Mouse (Mus musculus) lung, adult 2 months (tissue): ENCODE results near the gene Asic4. TPM values are rescaled to one million over a fixed set of nuclear protein-coding genes. Genes with fewer than 3 reads are reported as not detected.
A peak's percentile ranks its signal among the peaks of the same experiment; 100 is the strongest.

Experiments
- DNase-seq: peaks from one replicate; pipeline ENCODE4 v3.0.0; 2022
- H3K4me1 ChIP-seq: fragments of 200-500 bp; 2 replicates; pipeline ENCODE4 v1.6.1; 2011; ENCODE audit warnings: low read length; ENCODE audit not compliant: control insufficient read depth, insufficient read depth
- H3K4me3 ChIP-seq: fragments of 200-500 bp; replicated peaks from 2 replicates; pipeline ENCODE3; 2011; ENCODE audit warnings: low read depth, mild to moderate bottlenecking, control low read depth, low read length; ENCODE audit errors: extremely low read depth
- CTCF ChIP-seq: fragments of 200-500 bp; IDR thresholded peaks from 2 replicates; pipeline ENCODE4 v1.5.1; 2011; ENCODE audit warnings: mild to moderate bottlenecking, low read length, control low read depth; ENCODE audit not compliant: insufficient read depth
- POLR2A ChIP-seq: fragments of 200-500 bp; IDR thresholded peaks from 2 replicates; pipeline ENCODE4 v1.6.1; 2011; ENCODE audit warnings: low read depth, mild to moderate bottlenecking, control low read depth, low read length, borderline replicate concordance; ENCODE audit errors: extremely low read depth
- WGBS: fragments of 180-500 bp; shearing (Covaris S2); methylation state at CpG from one replicate; pipeline ENCODE4 v1.1.7; 2018; 5-methylcytosine and 5-hydroxymethylcytosine counted together
- polyA plus RNA-seq: library from polyadenylated mRNA; depleted of rRNA; stranded (reverse); fragments of >200 nt; gene quantifications from 2 replicates; pipeline ENCODE4 v1.2.3, GENCODE M21; 2012; rRNA removed

The Asic4 gene
- polyA plus RNA-seq, 1 experiment, result not detected

DNA sequence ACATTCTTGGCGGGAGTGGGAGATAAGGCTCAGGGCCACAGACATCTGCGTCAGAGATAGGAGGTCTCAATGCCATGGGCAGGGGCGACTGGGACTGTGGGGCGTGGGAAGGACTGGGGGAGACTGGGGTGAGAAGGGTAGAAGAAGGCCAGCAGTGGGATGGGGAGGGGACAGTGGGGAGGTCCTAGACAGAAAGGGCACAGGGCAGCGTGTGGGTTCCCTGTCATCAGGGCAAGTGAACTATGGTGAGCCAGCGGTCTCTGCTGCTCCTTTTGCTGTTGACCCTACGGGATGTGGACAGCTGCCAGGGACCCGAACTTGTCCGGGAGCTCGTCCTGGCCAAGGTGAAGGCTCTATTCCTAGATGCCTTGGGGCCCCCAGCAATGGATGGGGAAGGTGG is 56.8 kb downstream of the Asic4 start, which contains the start of gene Inha:
Gene Inha (plus strand): TSS at position 72 of the 400 bp plus-strand sequence.
- 78% methylated on average over 10 of the region's 10 CpGs for WGBS
- H3K4me1 ChIP-seq, result no peaks in the 10 kb centered on the region
- TF ChIP-seq POLR2A (no peak), CTCF (no peak)

GRCm38 (mm10) chr1:75509586-75509985 is 59.4 kb downstream of the Asic4 start:
- TF ChIP-seq CTCF (no peak), POLR2A (no peak)
- no peak overlapping the region for H3K4me3 ChIP-seq
- H3K4me1 ChIP-seq, result no peaks in the 10 kb centered on the region
- WGBS, result 73% methylated on average over 20 of the region's 20 CpGs
- DNase-seq, result no peak

More for the DNA sequence above, 56.8 kb downstream of the Asic4 start, which contains the start of gene Inha:
- peak within 1 kb of the TSS; percentile 73 for H3K4me3 ChIP-seq
- no peak for DNase-seq

- TF ChIP-seq CTCF (no peak), POLR2A (no peak)
- DNase-seq, result no peak
- Histone ChIP-seq H3K4me1 (no peaks in the 10 kb centered on the region), H3K4me3 (no peak overlapping the region)
- WGBS, result 45% methylated on average over 5 of the region's 5 CpGs
Observed at GRCm38 (mm10) chr1:75510154-75510553, 59.9 kb downstream of the Asic4 start.

- WGBS, result 69% methylated on average over 4 of the region's 4 CpGs
- TF ChIP-seq POLR2A (no peak), CTCF (no peak)
- Histone ChIP-seq H3K4me1 (no peaks in the 10 kb centered on the region), H3K4me3 (no peak overlapping the region)
- no peak for DNase-seq
Observed at GRCm38 (mm10) chr1:75511437-75512210, 61.4 kb downstream of the Asic4 start.

GRCm38 (mm10) chr1:75512550-75512949 is 62.3 kb downstream of the Asic4 start:
- no peak overlapping the region for H3K4me3 ChIP-seq
- no peak for DNase-seq
- TF ChIP-seq POLR2A, result no peak
- TF ChIP-seq CTCF, result no peak
- H3K4me1 ChIP-seq, result no peaks in the 10 kb centered on the region
- 92% methylated on average over 3 of the region's 3 CpGs for whole genome bisulfite sequencing

DNA sequence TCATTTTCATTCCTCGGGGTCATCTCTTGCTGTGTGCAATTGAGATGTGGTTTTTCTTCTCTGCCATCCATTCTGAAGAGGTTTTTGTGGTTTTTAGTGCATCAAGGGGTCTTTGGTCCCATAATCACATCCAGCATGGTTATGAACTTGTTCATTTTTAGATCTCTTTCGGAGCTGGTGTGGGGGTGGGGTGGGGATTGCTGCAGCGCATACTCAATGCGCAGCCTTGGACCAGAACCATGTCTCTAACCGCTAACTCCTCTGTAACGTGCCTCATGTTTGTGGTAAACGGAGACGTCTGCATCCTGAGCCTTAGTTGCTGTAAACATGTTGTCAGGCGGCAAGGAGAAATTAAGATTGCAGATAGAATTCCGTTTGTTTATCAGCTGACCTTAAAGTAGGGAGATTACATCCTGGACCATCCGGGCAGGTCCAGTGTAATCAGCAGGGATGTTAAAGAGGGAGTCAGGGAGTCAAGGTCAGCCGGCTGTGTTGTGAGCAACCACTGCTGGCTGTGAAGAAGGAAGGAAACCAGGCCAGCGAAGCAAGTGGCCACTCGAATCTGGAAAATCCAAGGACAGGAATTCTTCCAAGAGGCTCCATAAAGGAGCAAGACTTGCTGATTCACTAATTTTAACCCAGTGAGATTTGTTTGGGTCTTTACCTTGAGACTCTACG is 66.6 kb downstream of the Asic4 start:
- Histone ChIP-seq H3K4me1 (no peaks in the 10 kb centered on the region), H3K4me3 (no peak overlapping the region)
- TF ChIP-seq POLR2A (no peak), CTCF (no peak)
- no peak for DNase-seq
- 58% methylated on average over 15 of the region's 15 CpGs for WGBS

DNA sequence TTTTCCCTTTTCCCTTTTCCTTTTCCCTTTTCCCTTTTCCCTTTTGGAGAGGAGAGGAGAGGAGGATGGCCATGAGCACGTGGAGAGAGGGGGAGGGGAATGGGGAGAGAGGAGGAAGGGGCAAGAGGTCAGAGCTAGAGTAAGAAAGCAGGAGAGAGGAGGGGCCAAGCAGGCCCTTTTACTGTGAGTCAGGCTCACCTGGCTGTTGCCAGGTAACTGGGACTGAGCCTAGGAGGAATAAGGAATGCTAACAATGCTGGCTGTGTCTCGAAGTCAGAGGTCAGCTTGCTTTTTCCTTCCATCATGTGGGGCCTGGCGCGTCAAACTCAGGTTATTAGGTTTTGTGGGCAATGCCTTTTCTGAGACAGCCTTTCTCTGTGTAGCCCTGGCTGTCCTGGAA is 67.7 kb downstream of the Asic4 start:
- Histone ChIP-seq H3K4me3 (no peak overlapping the region), H3K4me1 (no peaks in the 10 kb centered on the region)
- TF ChIP-seq CTCF, result no peak
- no peak for TF ChIP-seq POLR2A
- DNase-seq, result no peak
- 68% methylated on average over 4 of the region's 4 CpGs for WGBS

DNA sequence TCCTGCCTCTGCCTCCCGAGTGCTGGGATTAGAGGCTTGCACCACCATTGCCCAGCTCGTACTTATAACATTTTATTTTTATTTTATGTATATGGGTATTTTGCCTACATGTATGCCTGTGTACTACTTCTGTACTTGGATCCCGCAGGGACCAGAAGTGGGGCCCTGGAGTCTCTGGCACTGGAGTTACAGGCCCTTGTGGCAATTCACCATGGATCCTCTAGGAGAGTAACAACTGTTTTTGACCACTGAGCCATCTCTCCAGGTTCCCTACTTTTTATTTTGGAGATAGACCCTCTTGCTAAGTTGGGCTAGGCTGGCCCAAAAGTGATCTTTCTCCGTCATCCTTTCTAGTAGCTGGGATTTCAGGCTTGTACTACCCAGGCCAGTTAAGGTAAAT is 68.2 kb downstream of the Asic4 start:
- Histone ChIP-seq H3K4me1 (no peaks in the 10 kb centered on the region), H3K4me3 (no peak overlapping the region)
- 87% methylated on average over 4 of the region's 4 CpGs for WGBS
- DNase-seq, result no peak
- TF ChIP-seq CTCF (no peak), POLR2A (no peak)

DNA sequence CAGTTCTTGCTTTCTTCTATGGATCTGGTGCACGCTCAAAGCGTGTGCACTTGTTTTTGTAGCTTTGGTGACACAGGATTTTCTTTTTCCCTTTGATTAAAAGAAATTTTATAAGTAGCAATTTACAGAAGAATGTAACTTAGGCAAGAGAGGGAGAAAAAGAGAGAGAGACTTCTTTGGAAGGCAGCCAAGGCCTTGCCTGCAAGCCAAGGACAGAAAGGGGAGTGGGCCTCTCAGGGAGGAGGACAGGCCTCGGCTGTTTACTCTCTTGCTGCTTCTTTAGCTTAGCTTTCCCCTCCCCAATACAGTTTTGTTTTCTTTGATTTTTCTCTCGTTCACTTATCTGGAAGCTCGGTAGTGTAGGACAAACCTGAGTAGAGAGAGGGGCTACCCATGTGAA is 69.3 kb downstream of the Asic4 start:
- DNase-seq, result no peak
- TF ChIP-seq CTCF, result no peak
- TF ChIP-seq POLR2A, result no peak
- Histone ChIP-seq H3K4me1 (no peaks in the 10 kb centered on the region), H3K4me3 (no peak overlapping the region)
- 48% methylated on average over 5 of the region's 5 CpGs for whole genome bisulfite sequencing

GRCm38 (mm10) chr1:75521321-75522031 is 71.2 kb downstream of the Asic4 start, which contains the start of gene Stk11ip:
Gene Stk11ip, plus strand, starts transcription at chr1:75521529.
- no peak for TF ChIP-seq CTCF
- TF ChIP-seq POLR2A, result peak; percentile 73; the same call in 1 of the 2 replicates
- WGBS, result under 1% methylated on average over 46 of the region's 46 CpGs

More at GRCm38 (mm10) chr1:75521321-75522031, 71.2 kb downstream of the Asic4 start, which contains the start of gene Stk11ip:
- no peaks in the 10 kb centered on the region for H3K4me1 ChIP-seq
- peak; percentile 93 for DNase-seq
- H3K4me3 ChIP-seq, result peak within 1 kb of the TSS; percentile 68

Other genes with a start within 250 kb of the Asic4 start
- gene Glb1l, start 239.6 kb upstream of the Asic4 start, polyA plus RNA-seq, result 8.8 and 15.4 TPM in 2 replicates
- gene Stk16, start 239.6 kb upstream of the Asic4 start, polyA plus RNA-seq, result 130 and 140 TPM in 2 replicates
- gene Tuba4a, start 230.6 kb upstream of the Asic4 start, polyA plus RNA-seq, result 36.6 and 103 TPM in 2 replicates
- not detected in 2 replicates for gene A630095N17Rik, start 218.3 kb upstream of the Asic4 start, polyA plus RNA-seq
- 54.5 and 56.1 TPM in 2 replicates for gene Dnajb2, start 214.0 kb upstream of the Asic4 start, polyA plus RNA-seq
- gene Ptprn, start 185.9 kb upstream of the Asic4 start, polyA plus RNA-seq, result 2.1 and 2.5 TPM in 2 replicates
- 1.2 and 2.5 TPM in 2 replicates for gene Resp18, start 172.0 kb upstream of the Asic4 start, polyA plus RNA-seq
- gene Dnpep, start 132.4 kb upstream of the Asic4 start, polyA plus RNA-seq, result 104 and 129 TPM in 2 replicates
- 107 and 185 TPM in 2 replicates for gene Des, start 90.1 kb upstream of the Asic4 start, polyA plus RNA-seq
- 31.5 and 35.0 TPM in 2 replicates for gene Speg, start 75.1 kb upstream of the Asic4 start, polyA plus RNA-seq
- gene Gmppa, start 14.5 kb upstream of the Asic4 start, polyA plus RNA-seq, result 106 and 125 TPM in 2 replicates
- gene Chpf, start 28.9 kb downstream of the Asic4 start, polyA plus RNA-seq, result 89.7 and 127 TPM in 2 replicates
- gene Tmem198, start 29.1 kb downstream of the Asic4 start, polyA plus RNA-seq, result 5.2 and 7.4 TPM in 2 replicates
- gene Obsl1, start 56.0 kb downstream of the Asic4 start, polyA plus RNA-seq, result 20.7 and 26.1 TPM in 2 replicates
- gene Inha, start 56.6 kb downstream of the Asic4 start, polyA plus RNA-seq, result 13.6 and 14.3 TPM in 2 replicates
- 44.1 and 50.6 TPM in 2 replicates for gene Stk11ip, start 71.1 kb downstream of the Asic4 start, polyA plus RNA-seq
- gene Slc4a3, start 95.8 kb downstream of the Asic4 start, polyA plus RNA-seq, result 29.7 and 35.3 TPM in 2 replicates